Mouse (Mus musculus): Measurements from ENCODE around the gene Tars2.

Tars2 gene

GRCm38 (mm10) chr3:95734092-95734702, 25.8 kb downstream of the Tars2 start:
- no peak for DNase-seq

GRCm38 (mm10) chr3:95732744-95733521, 27.1 kb downstream of the Tars2 start:
- DNase-seq: peak in 1 of 2 experiments; percentile 39

DNA sequence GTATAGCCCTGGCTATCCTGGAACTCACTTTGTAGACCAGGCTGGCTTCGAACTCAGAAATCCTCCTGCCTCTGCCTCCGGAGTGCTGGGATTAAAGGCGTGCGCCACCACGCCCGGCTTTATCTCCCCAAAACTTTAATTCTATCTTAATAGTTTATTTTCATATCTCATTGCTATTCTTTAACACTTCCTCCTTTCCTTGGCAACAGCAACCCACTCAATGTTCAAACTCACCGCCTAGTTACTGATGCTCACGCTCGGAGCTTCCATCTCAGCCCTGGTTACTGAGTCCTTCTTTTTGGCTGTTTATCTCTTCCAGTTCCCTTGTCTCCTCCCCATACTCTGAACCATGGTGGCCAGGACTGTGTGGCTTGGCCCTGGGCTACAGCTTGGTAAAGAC, 27.7 kb downstream of the Tars2 start:
- DNase-seq: no peak

- DNase-seq: no peak
These were observed 28.2 kb downstream of the Tars2 start for GRCm38 (mm10) chr3:95731802-95732201.

GRCm38 (mm10) chr3:95730431-95730830, 29.6 kb downstream of the Tars2 start:
- no peak for DNase-seq

- no peak for DNase-seq
These were observed 31.1 kb downstream of the Tars2 start for GRCm38 (mm10) chr3:95728906-95729305.

GRCm38 (mm10) chr3:95726696-95727358, 33.2 kb downstream of the Tars2 start:
- no peak for DNase-seq

DNA sequence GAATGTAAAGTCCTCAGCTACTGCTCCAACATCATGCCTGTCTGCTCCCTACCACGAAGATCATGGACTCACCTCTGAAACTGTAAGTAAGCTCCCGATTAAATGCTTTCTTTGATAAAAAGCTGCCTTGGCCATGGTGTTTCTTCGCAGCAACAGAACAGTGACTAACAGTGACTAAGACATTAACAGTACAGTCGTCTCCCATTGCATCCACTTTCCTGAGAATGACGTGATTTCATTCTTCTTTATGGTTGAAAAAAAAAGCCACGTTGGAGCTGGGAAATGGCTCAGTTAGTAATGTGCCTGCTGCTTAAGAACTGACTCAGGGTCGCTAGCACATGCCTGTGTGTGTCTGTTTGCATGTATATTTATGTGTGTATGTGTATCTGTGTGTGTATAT, 34.1 kb downstream of the Tars2 start:
- no peak for DNase-seq

- DNase-seq: no peak
These were observed 37.6 kb downstream of the Tars2 start for GRCm38 (mm10) chr3:95722386-95722785.

DNA sequence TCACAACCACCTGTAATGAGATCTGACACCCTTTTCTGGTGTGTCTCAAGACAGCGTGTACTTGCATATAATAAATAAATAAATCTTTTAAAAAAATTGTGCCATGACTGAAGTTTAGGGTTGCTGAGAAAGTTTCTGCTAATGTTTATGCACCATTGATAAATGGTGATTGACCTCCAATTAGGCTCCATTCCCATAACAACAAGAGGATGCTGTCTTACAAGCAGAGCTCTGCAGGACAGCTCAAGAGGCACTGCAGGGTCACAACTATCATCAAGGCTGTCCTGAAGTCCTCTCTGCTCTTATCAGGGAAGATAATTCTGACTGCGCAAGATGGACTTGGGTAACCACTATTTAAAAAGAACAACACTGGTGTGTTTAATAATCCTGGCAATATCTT, 41.9 kb downstream of the Tars2 start:
- no peak for DNase-seq

GRCm38 (mm10) chr3:95716075-95716474, 43.9 kb downstream of the Tars2 start:
- no peak for DNase-seq

- no peak for DNase-seq
These were observed 50.0 kb downstream of the Tars2 start for GRCm38 (mm10) chr3:95709967-95710366.

DNA sequence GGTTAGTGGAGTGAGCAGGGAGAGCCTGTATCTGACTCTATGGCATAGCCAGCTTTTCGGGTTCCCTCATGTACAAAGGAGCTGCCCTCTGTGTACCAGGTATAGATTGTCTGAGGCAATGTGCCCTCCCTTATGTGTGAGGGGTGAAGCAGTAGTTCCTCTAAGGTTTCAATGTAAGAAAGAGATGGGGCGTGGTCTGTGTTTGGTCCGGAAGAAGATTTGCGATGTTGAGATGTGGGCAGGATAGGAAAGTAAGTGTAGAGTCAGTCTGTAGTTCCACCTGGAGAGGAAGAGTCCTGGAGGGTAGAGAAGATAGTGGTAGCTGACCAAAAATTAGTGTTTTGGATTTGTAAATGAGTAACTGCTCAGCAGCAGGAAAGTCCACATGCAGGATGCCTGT, 51.0 kb downstream of the Tars2 start:
- no peak for DNase-seq

GRCm38 (mm10) chr3:95707497-95707896, 52.5 kb downstream of the Tars2 start:
- no peak for DNase-seq

GRCm38 (mm10) chr3:95706273-95706672, 53.7 kb downstream of the Tars2 start:
- DNase-seq: no peak

DNA sequence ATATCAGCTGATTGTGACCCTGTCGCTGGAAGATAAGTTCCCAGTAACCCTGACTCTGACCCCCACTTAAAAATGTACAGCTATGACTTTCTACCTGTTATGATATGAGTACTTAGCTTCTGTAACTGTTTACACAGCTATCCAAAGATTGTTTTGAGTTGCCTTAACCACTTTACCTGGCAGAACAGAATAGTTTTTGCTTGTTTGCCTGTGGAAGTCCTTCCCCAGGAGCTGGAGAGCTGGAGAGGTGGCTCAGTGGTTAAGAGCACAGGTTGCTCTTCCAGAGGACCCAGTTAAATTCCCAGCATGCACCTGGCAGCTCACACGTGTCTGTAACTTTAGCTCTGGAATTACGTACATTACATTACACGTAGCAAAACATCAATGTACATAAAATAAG, 55.4 kb downstream of the Tars2 start:
- no peak for DNase-seq

DNA sequence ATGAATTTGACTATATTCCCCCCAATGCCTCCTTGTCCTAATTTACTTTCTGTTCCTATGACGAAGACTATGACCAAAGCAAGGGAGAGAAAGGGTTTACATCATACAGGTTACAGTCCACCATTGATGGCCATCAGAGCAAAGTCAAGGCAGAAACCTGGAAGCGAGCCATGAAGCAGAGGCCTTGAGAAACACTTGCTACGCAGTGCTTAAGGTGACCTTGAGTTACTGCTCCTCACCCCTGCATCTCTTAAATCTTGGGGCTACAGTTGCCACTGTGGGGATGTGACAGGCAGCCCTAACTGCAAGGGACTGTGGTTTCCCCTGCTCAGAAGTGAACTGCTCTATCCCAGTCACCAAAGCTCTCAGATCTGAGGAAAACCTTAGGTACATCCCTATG, 56.7 kb downstream of the Tars2 start:
- DNase-seq: no peak

- peak; percentile 92 to 95 for DNase-seq
These were observed 58.0 kb downstream of the Tars2 start for GRCm38 (mm10) chr3:95701877-95702540.

GRCm38 (mm10) chr3:95701085-95701484, 58.9 kb downstream of the Tars2 start:
- DNase-seq: no peak

GRCm38 (mm10) chr3:95700233-95700681, 59.7 kb downstream of the Tars2 start:
- no peak for DNase-seq

DNA sequence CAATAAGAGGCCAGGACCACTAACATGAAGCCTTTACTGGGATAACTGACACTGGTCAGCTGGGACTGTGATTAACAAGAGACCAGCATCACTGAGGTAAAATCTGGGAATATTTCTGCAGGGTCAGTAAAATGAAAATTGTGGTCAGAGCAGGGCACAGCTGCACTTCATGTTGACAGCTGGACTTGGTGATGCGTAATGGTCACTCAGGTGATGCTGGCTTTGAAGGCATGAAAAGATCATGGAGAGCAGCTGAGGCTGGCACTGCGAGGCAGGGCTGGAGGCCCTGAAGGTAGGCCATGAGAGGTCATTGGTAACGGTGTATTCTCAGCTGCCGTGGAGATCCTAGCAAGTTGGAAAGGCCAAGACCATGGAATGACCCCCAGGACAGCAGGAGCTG, 61.7 kb downstream of the Tars2 start:
- no peak for DNase-seq

DNA sequence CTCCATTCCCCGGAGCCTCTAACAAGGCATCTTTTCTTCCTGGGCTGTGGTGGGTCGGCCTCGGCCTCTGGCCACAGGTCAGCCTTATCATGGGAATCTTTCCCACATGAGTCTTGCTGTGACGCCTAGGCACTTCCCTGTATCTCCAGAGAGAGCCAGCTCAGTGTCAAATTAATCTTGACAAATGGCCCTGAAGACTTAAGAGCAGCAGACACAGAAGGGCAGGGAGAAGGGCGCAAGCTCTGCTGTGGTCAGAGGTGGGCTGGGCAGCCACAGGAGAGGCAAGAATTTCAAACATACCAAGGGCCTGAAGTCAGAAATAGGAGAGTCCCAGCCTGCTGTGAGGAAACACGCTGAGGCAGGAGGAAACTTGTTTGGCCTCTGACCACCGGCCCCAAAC, 63.6 kb downstream of the Tars2 start:
- peak in 1 of 2 experiments; percentile 46 for DNase-seq

DNA sequence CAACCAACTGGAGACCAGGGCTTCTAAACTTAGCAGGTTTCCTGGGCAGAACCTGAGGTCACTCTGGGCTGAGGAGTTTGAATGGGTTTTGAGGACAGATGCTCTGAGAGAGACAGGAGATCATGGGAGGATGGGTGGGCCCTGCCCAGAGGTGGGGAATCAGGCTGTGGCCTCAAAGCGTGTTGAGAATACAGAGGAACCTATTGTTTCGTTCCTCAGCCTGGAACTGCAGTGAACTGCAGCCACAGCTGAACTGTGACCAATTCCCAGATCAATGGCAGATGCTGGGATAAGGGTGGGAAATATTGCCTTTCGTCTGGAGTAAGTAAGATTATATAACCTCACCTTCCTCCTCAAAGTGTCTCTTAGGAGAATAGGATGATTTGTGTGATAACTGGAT, 64.2 kb downstream of the Tars2 start:
- no peak for DNase-seq

Data from kidney, postnatal 4 days (tissue).